Mouse (Mus musculus) right cerebral cortex, postnatal 36 days (tissue): ENCODE results near the gene Tspan9.

Experiments used
- DNase-seq, 2 experiments: peaks; one replicate each; pipeline ENCODE4 v3.0.0; 2022; ENCODE audit warnings: low spot score in 2 of 2, mixed read lengths in 1 of 2

The Tspan9 gene

DNA sequence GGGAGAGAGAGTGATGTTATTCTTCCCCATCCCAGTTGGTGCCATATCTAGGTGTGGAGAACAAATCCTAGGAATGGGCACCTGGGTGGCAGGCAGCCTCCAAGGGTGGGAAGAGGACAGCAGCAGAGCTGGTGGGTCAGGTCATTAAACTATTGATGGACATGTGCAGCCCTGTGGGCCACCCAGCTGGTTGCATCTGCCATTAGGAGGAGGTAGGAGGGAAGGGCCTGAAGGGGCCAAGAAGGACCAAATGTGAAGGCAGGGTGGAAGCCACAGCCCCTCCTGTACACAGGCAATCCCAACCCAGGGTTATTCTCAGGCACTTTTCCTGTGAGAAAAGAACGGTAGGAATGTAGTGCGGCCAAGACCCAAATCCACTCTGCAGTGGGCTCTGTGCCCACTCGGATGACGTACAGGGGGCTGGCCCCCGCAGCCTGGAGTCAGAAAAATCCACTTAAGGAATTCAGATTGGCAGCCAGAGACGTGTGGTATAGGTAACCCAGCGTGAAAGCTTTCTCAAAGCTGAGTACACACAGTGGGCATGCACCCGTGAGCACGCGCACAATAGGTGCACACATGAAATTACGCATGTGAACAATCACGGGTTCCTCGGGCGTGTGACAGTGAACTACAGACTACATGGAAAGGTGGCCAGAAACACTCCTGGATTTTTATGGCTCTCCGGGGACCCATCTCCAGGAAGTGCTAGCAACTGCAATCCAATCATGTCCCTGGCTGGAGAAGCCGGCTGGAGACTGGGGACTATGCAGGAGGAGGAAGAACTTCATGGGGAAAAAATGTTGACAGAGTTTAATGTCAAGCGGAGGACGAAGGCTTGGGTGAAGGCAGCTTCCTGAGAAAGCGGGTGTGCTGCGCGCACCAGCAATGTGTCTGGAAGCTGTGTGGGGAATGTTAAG is 67.0 kb downstream of the Tspan9 start:
- no peak for DNase-seq

DNA sequence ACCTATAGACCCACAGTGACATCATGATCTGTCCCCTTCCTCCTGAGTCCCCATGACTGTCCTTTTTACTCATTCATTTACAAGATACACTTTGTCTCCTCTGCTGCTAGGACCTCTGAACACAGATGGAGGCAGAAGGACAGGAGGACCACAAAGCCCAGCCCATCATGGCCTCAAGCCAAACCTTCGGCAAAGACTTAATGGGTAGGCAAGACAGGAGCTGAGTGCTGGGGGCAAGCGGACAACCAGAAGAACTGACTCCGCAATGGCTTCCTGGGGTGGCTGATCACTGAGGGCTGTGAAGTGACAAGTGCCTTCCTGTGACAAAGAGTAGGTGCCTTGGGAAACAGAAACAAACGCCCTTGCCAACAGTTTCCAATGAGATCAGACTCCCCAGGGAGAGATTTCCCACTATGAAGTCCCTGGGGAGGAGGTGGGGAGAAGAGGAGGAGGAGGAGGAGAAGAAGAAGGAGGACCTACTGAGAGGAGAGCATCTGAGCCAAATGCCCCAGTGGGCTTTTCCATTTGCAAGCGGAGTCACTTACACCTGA is 67.9 kb downstream of the Tspan9 start:
- DNase-seq, result no peak

DNA sequence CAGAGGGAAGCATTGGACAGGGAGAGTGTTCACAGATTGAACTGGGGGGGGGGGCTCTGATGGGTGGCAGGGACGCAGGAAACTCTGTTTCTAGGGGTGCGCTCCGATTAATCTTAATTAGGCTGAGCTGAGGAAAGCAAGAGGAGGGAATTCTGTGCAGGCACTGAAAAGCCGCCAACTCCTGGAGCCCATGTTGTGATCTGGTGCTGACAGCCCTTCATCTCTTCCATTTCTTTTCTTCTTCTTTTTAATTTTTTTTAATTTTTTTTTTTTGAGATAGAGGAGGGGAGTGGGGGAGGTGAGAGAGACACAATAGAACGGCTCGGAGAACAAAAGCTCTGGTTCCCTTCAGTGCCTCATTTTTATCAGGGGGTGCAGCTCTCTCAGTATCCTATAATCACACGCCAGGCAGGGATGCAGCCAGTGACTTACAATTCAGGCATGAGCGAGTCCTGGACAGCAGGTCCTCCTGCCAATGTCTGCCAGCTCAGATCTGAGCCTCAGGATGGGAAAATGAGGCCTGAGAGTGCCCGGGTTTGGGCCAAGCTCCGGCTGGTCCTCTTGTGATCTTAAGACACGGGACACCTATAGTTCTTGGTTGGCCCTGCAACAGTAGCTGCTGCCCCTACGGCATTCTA is 72.4 kb downstream of the Tspan9 start:
- no peak for DNase-seq

DNA sequence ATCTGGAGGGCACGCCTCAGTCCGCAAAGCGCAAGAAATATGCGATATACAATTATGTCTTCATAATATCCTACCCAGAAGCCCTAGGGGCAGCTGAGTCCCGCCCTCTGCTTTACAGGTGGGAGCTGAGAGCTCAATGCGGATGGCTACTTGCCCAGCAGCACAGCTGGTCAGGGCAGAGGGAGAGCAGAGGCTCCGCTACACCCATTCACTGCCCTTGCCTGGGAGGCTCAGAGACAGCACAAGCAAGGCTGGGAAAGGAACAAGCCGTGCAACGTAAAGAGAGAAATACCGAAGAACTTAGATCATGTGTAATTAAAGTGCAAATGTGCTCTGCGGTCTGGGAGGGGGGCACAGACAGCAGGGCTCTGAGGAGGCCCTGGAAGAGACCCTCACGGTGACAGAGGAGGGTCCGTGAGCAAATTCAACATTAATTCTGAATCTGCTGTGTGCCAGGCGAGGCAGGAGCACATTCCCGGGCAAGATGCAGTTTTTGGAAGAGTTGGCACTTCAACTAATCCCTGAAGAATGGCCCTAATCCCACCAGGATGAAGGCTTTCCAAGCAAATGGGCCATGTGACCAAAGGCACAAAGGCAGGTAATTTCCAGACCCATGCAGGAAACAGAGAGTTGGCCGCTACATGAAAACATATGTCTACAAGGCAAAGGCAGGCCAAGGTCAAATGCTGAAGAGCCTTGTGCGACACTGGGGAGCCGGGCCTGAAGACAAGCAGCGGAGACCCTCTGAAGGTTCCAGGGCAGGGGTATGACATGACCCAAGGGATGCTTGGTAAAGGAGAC is 73.1 kb downstream of the Tspan9 start:
- no peak for DNase-seq

DNA sequence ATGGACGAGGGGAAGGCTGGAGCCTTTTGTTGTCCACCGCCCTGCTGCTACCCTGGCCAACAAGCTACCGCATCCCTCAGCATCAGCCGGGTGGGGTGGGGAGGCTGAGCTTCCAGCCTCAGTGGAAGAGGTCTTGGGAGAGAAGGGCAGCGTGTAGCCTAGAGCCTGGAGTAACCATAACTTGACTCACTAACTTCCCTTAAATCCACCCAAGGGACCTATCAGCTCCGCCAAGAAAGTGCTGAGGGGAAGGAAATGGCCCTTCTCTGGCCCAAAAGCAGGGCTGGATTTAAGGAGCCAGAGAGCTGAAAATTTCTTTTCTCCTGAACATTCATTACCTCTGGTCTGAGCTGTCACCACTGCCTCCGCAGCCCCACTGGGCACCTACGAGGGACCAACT is 75.2 kb downstream of the Tspan9 start:
- no peak for DNase-seq

DNA sequence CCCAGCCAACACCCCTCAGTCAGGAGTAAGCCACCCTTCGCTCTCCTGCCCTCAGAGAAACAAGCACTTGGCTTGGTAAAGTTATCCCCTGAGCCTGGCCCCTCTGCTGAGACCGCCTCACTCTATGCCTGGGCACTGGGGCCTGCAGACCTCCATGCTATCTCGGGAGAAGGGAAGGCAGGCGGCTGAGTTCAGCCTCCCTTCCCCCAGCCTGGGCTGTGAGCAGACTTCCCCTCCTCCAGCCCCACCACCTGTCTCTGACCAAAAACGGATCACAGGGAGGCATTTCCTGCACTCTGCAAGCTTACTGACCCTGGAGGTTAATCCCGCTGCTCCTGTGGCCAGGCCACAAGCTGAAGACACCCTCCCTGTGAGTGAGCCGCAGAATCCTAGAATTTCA is 77.4 kb downstream of the Tspan9 start:
- DNase-seq, result no peak

DNA sequence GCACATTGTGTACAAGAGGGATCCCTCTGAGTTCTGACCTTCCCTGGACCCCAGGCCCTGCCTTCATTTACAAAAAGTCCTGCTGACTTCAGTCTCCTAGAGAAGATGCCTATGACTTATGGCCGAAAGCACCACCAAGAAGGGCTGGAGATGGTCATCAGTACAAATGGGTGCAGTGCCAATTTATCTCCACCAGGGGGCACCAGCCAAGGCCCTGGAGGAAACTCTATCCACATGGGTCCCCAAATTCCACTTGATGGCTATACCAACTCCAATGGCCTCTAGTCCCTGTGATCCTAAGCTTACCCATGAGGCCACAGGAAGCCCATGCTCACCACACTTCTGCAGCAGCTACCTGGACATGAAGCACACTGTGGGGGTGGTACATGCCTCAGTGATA is 79.9 kb downstream of the Tspan9 start:
- DNase-seq, result no peak

DNA sequence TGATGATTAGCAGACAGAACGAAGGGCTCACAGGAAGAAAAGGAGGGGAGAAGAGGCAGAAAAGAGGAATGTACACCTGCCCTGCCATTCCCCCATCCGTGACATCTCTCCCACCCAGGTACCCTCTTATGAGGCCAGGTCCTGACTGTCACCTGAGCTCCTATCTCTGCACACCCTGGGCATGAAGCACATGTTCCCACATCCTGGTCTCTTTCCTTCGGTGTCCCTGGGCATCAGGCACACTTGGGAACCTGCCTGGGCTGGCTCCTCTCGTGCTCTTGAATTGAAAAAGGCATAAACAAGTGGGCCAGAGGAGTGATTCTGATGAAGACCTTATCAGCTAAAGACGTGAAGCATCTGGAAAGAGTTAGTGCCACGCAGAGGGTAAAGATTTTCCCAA is 80.6 kb downstream of the Tspan9 start:
- no peak for DNase-seq

DNA sequence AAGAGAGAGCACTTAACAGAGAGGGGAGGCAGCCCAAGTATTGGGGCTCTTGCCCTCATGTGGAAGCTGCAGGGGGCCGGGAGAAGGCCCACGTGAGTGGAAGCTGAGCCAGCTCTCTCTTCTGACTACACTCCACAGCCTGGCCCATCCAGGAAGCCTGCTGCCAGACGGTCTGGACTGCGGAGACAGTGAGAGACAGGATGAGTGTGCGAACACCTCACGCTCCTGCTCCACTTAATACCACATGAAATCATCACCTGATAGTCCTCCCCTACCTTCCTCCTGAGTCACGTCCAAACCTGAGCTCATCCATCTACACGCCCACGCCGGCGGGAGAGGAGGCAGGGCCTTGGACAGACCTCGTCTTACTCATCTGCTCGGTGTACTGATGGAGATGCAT is 81.2 kb downstream of the Tspan9 start:
- DNase-seq, result no peak

DNA sequence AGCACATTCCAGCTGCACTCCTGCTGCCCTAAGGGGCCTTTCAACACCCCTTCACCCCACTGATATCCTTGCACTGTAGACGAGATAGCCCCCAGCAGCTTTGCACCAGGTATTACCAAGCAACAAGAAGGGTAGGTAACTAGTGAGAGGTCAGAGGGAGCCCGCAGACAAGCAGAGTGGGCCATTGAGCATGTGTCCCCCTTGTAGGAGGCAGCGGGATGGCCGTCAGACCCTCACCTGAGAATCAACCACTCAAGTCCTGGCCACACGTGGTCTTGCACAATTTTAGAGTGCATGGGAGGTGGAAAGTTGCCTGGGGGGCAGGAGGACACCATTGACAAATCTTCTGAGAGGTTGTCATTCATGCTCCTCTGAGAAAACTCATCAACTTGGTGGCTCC is 82.1 kb downstream of the Tspan9 start:
- DNase-seq, result no peak

DNA sequence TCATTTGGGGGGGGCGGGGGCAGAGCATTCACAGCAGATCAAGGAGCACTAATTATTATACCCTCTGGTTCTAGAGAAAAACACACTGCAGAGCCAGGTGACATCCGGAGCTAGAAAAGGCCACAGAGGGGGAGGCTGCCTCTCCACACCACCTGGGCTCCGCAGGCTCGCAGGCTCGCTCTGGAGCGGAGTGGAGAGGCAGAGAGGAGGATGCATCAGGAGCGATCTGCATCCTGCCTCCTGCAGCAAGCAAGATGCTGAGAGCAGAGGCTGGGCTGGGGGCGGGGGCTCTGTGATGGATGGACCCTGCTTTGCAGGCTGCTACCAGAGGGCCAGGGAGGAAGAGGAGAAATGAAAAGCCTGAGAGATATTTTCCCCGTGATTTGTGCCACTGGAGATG is 84.8 kb downstream of the Tspan9 start:
- DNase-seq, result no peak

DNA sequence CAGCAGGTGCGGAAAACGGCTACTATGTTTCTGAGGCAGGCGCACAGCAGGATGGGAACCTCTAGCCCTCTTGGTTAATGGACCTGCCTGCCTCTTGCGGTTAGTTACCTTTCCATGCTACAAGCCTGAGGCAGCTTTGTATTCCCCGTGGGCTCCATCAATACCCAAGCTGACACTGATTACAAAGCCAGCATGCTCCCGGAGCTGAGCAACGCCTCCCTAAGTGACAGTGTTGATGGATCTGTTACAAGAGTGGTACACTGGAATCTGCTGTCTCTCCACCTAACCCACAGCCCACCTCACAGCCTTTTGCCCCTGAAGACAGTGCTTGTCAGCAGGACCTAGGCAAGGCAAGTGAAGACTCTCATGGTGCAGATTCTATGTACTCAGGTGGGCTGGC is 85.2 kb downstream of the Tspan9 start:
- no peak for DNase-seq

DNA sequence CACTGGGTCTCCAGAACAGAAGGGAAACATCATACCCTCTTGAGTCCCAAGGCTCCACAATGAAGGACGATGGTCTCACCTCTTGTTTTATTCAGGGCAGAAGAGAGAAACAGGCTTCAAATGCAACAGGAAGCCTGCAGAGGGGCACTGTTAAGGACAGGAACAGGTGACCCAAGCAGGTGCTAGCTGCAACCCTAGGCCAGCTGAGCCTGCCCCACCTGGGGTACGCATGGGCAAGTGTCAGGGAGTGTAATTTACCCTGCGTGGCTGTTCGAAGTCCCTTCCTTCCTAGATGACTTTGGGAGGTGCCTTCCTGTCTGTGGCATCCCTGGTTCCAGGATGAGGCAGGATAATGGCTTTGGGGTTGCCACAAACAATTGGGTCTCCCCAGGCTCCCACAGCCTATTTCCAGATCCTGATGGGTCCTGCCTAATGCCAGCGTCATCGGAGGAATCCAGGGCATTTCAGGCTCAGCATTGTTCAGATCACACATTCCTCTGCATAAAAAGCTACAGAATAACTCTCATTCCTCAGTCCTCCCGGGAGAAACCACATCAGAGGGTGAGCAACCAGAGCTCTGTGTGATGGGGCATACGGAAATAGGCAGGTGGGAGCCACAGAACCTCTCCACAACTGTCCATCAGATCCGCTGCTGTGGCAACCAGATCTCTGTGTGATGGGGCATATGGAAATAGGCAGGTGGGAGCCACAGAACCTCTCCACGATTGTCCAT is 90.2 kb downstream of the Tspan9 start:
- DNase-seq, result no peak

DNA sequence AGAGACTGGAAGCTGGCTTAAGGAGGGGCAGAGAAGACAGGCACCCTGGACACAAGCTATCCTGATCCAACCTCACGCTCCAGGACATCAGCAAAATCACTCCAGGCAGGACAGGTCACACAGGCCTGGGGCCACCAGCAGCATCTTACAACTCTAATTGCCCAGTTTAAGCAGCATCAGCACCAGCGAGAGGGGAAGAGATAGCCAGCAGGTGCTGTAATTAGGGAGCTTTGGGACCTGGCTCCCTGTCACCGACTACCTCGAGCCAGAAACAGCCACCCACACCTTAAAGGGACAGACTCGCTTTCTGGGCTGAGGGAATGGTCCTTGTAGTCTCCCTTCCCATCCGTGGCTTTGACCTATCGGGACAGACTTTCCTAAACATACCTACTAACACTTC is 95.7 kb downstream of the Tspan9 start:
- no peak for DNase-seq

DNA sequence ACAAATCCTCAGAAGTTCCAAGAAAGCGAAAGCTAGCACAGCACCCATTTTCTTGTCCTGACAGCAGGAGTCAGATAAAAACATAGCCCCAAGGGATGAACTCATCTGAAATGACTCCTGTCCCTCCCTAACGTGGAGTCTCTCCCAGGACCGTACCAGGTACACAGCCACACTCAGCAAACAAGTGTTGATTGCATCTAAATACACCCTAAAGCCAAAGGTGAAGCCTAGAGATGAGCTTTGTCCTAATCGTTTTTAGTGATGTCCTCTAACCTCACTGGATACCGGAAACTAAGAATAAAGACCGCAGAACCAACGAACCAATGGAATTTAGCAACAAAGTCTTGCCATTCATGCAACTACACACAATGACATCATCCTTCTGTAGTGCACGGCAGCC is 96.2 kb downstream of the Tspan9 start:
- no peak for DNase-seq

DNA sequence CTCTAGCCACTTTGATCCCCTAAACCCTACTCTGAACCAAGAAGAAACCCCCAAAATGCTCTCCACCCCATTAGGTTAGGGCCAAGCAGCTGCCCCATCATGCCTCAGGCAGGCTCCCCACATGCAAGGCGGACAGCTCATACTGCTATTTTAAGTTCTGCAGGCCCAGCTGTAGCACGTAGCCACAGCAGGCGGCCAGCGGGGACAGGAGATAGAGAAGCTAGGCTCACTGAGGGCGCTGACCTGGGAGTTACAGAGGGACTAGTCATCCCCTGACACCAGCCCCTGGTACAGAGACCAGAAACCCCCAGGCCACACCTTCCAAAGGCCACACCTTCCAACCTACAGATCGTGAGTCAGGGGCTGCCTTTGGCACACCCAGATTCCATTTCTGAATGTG is 96.6 kb downstream of the Tspan9 start:
- DNase-seq, result no peak

DNA sequence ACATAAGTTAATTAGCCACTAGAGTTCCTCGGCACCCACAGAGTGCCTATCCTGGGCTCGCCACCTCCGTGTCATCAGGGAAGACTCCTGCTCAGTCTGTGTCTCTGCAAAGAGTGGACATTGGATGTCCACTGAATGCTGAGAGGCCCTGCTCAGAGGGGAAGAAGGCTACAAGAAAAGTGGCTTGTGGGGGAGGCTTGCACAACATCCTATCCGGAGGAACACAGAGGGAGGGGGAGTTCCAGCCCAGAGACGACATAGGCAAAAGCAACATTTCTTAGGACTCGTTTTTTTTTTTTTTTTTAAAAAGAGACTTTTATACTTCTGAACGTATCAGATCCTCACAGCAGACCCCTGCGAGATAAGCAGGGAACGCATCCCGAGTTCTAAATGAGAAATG is 98.7 kb downstream of the Tspan9 start:
- no peak for DNase-seq

DNA sequence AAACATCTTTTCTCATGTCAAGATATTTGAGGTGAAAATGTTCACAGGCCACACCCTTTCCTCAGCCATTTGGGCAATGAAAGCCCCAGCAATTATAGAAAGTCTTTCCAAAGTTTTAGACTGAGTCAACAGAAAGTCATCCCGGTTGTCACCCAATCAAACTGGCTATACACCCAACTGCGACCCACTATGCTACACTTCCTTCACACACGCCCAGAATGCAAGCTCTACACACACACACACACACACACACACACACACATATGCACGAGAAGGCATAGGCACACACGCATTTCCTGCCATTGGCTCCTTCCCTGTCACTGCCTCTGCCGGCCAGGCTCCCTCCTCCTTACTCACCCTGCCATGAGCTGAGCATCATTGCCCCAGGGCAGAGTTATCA is 99.9 kb downstream of the Tspan9 start:
- no peak for DNase-seq

DNA sequence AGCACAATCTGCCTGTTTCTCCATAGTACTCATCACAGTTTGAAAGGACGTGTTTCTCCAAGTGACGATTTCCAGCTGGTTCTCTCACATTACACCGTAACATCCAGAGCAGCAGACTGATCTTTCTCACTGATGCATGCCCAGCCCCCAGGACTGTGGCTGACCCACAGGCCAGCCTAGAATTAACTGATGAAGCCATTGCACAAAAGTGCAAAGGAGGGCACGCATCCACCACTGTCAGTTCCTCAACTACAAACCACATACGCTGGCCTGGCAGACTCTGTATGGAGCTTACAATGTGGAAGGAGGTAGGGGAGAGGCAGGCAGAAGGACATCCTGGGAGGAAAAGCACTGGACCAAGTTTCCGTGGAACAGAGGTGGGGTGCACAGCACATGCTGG is 101.6 kb downstream of the Tspan9 start:
- no peak for DNase-seq

DNA sequence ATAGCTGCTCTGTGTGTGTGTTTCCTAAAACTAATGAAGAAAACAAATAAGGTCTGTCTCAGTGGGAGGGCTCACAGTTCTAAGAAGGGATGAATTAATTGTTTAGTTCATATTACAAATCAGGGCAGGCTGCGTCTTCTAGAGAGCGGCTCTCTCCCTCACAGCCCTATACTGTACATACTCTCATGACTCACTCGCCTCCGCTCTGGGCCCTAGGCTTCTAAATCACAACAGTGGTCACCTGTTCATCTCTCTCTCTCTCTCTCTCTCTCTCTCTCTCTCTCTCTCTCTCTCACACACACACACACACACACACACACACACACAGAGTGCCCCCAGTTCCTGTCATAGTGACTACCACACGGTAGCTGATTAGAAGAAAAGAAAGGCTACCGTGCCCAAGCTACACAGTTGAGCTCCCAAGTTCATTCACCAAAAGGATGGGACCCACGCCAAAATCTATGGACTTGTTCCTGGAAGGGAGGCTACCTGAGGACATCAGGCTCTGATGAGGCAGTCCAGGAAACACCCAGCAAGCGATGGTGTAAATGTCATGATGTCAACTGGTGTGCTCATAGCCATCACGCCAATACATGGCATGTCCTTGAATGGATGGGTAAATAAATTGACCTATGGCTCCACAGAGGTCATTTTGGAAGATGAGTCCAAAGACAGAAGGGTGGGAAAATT is 104.2 kb downstream of the Tspan9 start:
- DNase-seq, result no peak

DNA sequence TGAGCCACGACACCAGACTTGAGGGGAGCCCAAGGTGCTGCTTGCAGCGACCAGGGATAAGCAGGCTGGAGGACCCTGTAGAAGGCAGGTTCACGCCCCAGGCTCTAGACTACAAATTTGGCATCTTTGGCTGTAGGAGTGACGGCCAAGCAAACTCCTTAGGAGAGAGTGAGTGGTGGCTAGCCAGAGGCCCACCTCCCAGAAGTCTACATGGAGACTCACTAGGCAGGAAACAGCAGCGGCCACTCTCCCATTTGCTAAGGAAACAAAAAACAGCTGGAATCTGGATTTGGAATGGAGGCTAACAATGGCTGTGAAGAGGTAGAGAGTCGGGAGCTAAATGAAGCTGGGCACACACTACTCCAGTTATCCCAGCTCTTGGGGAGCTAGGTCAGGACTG is 104.8 kb downstream of the Tspan9 start:
- DNase-seq, result no peak
